Mouse (Mus musculus) frontal cortex, postnatal 10 days (tissue): ENCODE results near the gene Shank1.

ENCODE experiments used
- DNase-seq, 2 experiments: peaks; one replicate each; pipeline ENCODE4 v3.0.0; 2022; ENCODE audit warnings: low spot score in 2 of 2, mixed read lengths in 1 of 2

Shank1 gene

DNA sequence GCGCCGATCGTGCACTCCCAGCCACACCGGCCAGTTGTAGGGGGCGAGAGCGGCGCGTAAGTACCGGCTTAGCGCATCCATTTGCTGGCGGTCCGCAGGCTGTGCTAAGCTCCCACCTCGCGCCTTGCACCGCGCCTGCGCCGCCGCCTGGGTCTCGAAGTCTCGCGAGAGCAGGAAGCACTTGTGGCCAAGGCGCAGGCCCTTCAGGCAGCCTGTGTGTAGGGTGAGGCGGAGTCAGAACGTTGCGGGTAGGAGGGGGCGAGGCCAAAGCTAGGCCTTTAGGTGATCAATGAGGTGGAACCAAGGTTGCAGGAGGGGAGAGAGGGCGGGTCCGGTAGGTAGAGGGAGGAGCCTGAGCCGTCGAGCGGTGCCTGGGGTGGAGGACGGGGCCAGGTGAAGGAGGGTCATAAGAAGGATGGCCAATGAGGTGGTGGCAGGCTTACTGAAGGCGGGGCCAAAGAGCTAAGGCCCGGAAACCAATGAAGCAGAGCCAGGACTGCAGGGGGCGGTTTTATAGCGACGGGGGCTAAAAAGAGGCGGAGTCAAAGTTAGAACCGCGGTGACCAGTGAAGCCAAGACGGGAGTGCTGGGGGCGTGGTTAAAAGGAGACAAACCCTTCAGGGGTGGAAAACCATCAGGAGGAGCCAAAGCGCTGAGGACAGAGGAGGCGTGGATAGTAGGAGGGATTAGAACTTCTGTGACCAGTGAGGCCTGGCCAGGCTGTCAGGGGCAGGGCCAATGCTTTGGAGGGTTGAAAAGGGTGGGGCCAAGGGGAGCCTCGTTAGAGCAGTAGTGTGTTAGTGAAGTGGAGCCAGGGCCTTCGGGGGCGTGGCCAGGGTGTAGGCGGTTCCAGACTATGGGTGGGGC lies 5.0 kb upstream of the Shank1 start:
- peak; percentile 96 to 97 for DNase-seq

DNA sequence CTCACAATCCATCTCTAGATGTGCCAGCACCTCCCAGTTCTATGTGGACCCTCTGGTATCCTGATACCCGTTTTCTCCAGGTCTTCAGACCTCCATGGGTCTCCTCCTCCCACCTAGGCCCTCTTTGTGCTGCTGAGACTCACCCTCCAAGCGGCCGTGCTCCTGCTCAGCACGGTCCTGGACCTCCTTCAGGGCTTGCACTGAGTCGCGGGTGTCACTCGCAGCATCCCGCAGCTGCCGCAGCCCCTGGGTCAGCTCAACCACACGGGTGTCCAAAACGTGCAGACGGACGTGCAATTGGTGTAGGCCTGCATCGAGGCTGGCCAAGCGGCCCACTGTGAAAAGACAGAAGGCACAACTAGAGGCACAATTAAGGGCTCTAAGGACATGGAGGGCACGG lies 4.4 kb upstream of the Shank1 start:
- no peak for DNase-seq

DNA sequence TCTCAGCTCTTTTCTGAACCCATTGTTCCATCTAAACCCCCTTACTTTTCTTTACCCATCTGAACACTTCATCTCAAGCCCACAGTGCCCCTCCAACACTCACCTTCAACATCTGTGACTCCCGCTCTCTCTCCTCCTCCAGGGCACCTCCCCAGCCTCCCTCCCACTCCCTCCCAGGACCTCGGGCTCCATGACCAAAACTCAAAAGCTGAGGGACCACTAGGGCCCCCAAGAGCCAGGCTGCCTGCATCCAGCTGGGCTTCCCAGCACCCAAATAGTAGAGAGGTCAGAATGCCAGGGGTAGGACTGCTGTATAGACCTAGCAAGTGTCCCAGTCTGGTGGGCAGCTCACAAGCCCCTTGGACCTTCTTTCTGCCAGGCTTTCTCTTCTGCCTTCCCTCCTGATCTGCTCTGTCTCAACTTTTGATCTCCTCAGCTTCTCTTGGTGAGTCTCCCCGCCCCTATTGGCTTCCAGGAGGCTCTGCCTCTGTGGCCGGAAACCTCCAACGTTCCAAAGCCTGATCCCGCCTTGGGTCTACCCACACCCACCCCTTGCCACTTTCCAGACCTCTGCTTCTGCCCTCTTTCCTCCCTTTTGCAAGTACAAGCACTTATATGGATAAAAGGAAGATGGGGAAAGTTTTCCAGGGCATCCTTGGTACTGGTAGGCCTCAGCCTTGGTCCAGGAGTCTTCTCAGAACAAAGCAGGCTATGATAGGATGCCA lies 3.4 kb upstream of the Shank1 start, which contains the start of gene Clec11a:
Gene Clec11a (minus strand): TSS at position 387 of the 725 bp plus-strand sequence.
- DNase-seq: no peak

DNA sequence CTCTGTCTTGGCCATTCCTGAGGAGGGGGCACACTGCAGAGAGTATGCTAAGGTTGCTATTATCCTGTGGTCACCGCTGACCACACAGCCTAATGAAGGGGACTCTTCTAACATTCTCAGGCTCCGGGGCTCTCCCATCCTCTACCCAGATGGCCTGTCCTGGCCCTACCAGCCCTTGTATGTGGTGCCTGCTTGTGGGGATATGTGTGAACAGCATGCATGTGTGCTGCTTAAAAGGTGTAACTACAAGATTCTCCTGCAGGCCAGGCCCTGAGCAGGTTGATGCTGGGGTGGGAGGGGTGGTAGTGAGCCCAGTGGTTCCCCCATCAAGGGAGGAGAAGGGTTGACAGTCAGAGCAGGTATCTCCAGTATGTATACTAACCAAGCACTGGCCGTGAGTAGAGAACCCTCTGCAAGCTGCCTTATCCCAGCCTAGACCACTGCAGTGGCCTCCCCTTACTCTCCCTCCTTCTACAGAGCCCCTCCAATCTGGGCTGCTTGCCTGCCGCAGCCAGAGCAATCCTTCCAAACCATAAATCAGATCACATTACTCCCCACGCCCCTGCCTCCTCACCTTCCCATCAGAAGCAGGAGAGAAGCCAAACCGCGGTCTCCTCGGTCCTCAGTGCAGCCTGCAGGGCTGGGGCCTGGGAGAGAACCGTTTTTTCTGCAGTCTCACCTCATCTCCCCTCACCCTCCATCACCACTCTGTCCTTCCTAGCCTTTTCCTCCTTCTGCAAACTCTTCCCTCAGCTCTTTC lies 2.6 kb upstream of the Shank1 start:
- no peak for DNase-seq

DNA sequence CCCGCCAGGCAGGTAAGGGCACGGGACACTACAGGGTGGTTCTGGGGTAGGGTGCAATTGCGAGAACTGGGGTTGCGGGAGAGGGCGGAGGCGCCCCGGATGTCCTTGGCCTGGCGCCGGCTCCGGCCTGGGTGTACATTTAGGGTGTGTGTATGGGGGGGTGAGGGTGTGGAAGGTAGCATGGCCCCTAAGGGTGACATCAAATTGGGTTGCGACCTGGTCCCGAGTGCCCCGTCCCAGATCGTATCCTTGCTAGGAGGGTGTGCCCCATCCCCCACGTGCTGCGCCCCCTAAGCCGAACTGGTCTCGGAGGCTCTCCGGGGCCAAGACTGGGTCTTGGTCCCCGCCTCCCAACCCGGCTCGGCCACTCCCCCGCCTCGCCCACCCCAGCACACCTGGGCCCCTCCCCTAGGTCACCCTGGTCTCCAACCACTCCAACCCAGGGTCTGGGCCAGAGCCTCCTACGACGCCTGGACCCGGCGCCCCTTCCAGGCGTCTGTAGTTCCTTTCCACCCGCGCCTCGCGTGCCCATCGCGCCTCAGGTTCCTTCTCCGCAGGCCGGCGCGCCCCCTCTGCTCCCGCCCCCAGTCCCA lies 328 bp downstream of the Shank1 start:
- DNase-seq: peak in 1 of 2 experiments; percentile 56

DNA sequence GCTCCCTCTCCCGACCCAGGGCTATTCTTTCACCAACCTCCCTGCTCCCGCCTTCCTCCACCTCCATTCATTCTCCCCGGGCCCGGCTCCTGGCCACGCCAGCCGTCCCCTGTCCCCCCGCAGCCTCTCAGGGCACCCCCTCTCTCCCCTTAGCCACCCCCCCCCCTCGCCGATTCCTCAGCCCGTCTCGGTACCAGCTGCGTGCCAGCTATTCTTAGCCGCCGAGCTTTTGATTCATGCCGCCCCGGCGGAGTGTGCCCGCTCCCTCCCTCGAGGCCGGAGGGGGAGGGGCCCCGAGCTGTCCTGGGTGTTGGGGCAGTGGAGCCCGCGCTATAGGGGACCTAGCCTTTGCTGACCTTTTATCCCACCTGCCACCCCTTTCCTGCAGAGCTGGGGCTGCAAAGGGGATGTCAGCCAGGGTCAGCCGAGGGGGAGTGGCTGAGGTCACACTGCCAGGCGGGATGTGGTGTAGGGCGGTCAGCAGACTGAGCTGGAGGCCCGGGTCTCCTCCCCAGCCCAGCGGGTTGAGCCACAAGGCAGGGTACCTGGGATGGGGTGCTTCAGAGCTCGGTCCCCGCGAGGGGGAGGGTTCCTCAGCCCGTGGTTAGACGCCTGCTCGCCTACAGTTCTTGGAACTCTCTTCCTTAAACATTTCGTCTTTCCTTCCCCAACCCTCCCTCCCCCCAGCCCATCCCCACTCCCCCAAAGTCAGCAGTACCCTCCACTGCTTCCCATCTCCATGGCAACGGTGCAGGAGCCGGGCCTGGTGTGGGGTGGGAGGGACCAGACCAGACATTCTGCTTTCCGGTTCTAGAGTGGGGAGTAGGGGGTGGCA lies 1.0 kb downstream of the Shank1 start:
- DNase-seq: peak; percentile 64 to 69

DNA sequence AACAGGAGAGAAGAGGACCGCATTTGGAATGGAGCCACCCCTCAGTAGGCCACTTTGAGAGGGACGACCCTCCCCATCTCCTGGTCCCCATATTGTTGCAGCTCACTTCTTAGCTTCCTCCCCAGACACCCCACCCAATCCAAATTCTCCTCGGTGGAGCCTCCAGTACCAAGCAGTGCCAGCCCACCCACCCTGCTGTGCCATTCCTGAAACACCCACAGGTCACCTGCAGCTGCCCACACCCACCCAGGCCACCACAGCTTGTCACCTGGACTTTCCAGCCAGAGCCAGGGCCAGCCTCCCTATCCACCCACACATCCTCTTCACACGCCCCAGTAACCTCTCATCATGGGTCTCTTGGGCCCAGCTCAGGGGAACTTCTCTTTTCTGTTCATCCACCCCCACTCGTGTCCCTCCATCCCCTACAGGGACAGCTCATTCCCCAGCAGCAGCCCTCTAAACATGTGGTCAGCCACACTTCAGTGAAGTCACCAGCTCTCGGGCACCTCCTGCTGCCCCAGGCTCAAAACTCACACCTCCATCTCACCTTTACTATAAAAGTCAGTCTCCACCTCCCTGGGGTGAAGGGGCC lies 1.8 kb downstream of the Shank1 start:
- peak in 1 of 2 experiments; percentile 51 for DNase-seq

DNA sequence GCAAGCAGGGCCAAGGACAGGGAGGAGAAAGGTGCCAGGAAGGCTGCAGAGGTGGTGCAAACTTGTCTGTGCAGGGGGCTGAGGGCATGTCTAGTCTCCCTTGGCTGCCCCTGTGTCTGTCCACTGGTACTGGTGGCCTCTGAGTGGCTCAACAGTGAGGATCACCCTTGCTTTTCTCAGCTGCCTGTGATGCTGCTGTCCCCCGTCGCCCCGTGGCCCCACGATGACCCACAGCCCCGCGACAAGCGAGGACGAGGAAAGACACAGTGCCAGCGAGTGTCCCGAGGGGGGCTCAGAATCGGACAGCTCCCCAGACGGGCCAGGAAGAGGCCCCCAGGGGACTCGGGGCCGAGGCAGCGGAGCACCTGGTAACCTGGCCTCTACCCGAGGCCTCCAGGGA lies 2.4 kb downstream of the Shank1 start:
- no peak for DNase-seq

DNA sequence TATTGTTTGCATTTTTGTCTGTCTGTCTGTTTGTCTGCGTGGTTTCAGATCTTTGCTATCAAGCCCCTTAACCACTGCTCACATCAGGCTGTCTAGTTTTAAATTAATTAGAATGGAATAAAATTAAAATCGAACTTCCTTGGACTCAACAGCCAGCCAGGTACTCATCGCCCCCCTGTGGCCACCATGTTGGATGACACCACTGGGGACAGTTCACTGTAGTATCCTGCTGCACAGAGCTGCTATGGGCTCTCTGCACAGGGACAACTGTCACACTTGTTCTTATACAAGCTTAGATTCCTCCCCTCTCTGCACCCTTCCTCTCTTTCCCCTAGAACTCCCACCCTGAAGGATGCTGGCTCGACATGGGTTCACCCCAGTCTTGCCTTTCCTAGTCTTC lies 7.9 kb downstream of the Shank1 start:
- DNase-seq: no peak

DNA sequence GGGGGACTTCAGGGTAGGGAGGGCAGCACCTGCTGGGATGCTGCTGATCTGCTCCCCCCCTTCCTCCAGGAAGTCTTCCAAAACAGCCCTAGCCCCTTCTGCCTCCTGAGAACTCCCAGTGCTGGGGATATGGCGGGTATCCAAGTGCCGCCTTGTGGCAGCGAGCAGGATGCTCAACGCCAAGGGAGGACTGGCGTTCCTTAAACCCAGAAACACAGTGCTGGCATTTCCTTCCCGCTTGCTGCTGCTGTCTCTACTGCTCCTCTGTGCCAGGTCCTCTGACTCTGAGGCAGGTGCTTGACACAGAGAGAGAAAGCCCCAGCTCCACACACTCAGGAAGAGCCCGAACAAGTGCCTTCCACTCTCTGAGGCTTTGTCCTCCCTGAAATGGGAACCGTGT lies 10.8 kb downstream of the Shank1 start:
- no peak for DNase-seq

DNA sequence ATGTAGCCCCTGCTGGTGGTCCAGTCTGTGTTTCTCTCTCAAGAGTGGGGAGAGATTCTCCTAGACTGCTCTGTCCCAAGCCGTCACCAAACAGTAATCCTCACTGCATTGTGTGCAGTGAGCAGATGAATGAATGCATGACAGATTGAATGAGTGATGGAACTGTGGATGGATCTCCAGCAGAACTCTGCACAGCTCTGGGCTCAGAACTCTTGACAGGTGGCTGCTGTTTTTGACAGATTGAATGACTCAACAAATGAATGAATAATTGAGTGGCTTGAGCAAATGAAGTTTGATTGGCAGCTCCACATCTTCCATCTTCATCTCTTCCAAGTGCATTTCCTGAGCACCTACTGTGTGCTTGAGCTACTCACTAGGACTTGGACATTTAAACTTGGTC lies 12.2 kb downstream of the Shank1 start:
- DNase-seq: no peak

DNA sequence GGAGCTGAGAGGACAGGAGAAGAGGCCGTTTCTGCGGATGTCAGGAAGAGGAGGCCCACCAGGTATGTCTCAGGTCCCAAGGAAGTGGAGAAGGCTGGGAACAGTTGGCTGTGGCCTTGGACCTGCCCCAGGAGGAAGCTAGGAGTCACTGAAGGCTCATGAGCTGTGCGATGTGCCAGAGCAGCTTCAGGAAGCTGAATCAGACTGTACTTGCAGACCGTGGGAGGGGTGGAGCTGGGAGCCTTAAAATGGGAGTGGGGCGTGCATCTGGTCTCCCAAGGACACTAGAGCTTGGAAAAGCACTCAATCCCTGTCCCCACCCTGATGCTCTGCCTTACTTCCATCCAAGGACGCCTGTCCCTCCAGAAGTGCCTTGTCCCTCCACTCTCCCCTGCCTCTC lies 16.6 kb downstream of the Shank1 start:
- no peak for DNase-seq

DNA sequence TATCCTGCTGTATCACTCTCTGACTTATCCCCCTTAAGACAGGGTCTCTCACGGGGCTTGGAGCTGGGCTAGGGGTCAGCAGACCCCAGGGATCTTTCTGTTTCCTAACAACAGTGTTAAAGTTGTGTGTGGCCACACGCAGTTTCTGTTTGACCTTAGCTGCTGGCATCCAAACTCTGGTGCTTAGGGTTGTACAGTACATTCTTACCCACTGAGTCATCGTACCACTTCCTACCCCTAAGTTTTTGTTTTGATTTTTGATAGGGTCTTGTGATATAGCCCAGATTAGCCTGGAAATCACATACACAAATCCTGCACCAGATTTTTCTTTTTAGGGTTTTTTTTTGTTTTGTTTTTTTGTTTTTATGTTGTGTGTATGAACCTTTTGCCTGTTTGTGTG lies 22.3 kb downstream of the Shank1 start:
- DNase-seq: no peak

DNA sequence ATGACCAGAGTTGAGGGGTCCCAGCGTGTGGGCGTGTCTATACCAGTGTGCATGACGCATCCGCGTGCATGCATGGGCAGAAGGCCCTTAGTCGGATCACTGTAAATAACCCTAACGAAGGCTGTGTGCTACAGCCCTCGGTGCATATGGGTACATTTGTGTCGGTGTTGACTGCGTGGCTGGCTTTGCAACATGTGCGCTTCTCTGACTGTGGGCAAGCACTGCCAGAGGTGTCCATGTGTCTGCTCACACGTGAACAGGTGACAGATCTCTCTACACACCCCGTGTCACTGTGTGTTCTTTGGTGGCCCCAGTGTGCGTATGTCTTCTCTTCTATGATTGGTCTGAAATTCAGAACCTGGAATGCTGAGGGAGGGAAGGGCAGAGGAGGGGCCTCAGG lies 24.1 kb downstream of the Shank1 start:
- no peak for DNase-seq

DNA sequence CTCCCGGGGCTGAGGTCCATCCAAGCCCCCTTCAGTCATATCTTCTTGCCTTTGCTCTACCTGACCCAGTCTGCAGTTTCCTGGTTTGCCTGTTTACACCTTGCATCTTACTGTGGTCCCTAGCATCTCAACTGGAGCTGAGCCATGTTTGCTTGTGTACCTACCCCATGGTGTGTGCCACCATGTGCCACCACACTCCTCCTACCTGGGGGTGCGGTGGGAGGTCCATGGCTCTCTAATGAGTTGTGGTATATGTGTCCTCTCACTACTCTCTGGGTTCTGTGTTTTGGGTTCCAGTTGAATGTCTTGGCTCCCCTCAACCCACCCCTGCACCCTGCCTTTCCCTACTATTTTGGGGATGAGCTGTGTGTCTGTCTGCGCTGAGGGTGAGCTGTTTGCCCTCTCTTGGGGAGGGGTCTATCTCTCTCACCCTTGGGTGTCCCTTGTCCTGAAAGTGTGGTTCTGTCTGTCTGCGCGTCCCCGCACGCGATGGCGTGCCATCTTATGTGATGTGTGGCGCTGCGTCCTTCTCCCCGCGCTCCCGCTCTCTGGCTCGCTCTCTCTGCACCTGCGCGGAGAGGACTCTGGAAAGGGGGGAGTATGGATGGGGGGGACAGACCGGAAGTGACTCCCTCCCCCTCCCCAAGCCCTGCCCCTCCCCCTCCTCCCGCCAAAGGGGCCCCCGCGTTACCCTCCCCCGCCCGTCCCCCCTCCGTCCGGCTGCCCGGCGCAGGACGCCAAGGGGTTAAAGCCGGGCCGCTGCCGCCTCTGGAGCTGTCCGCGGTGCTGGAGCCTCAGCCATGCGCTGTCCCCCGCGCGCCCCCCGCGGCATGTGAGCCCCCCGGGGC lies 25.2 kb downstream of the Shank1 start:
- peak in 1 of 2 experiments; percentile 44 for DNase-seq

DNA sequence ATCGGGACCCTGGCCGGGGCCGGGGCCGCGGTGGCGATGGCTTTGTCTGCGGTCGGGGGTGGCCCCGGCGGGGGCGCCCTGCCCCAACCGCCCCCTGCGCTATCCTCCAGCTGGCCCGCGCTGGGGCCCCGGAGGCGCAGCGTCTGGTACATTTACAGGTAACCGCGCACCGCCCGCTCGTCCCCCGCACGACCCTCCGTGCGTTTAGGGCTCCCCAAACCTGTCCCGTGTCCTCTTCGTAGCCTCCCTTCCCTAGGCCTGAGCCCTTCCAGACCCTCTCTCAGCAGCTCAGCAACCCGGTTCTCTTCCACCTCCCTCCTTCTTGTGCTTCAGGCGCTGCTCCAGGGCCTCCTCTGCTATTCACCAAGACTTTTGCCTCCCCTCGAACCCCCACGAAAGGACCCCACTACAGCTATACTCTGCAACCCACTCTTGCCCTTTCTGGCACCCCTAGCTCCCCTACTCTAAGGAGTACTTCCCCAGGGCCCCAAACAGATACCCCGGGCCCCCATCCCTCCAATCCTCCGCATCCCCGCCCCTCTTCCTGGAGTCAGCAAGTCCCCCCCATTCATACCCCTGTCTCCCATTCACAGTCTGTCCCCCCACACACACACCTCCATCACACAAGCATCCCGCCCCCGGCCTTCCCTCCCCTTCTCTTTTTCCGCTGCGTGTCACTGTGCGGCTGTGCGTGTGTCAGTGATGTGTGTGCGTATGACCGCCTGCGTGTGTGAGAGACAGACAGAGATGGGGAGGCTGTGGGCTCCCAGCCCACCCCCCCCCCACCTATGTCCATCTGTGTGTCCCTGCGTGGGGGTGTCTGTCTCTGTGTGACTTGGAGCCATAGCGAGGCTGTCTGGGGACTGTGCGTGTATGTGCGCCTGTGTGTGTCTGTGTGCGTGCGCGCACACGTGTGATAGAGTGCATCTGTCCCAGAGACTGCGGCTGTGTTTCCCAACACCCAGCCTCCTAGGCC lies 26.3 kb downstream of the Shank1 start:
- peak in 1 of 2 experiments; percentile 68 for DNase-seq

DNA sequence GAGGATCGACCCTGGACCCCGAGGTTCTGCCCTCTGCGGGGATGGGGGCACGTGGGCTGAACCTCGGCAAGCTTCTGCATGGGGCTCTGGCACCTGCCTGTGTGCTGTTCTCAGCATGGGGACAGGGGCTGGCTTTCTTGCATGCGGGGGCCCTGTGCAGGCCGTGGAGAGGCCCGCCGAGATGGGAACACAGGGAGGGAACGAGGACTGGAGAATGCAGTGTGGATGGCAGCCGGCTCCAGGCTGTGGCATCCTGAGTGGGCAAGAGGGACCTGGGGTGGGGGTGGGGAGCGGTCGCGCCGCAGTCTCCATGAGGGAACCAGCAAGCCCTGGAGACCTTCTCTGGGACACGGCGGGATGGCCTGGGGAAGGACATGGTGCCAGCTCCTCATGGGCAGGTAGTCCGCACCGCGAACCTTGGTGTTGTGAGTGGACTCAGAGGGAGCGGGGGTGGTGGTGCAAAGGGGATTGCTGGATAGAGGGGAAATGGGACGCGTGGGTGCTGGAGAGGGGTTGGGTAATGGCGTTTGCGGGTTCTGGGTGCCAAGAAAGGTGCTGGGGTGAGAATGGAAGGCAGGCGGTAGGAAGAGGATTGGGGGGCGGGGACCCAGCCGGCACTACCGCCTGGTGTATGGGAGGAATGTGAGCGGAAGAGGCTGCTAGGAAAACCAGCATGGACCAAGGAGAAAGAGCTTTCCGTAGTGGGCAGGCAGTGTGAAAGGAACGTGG lies 27.2 kb downstream of the Shank1 start:
- DNase-seq: no peak

DNA sequence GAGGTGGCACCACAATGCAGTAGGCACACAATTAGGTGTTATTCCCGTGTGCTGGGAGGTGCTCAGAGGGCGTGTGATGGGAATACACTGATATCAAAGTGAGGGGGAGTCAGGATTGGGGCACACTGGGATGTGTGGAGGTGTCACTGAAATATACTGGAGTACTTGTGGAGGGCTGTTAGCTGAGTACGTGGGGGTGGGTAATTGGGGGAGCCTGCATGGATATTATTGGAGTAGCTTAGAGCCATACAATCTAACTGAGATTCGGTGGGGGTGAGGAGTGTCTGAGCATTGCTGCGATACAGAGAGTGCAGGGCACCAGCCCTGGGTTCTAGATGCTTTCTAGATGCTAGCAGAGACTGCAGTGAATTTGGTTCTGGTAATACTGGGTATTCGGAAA lies 30.2 kb downstream of the Shank1 start:
- no peak for DNase-seq
